19 mouse cellular contexts compared by ENCODE assay signal in genomic region chr1:45472751-45473150, GRCm38 (mm10). TPM values are rescaled to one million over a fixed set of nuclear protein-coding genes. Genes with fewer than 3 reads are reported as not detected.
A peak's percentile ranks its signal among the peaks of the same experiment; 100 is the strongest.
DNase-seq lines count a peak whose midpoint lies in the region; ATAC-seq and TF ChIP-seq lines count a peak whose summit lies in the region.
"Had no signal": no experiment of that assay in that cellular context is flagged by ENCODE, and none has a peak within 500 bp of the region (broad histone marks: within the 10 kb centered on the region; RNA-seq: fewer than 3 reads in every experiment).

No protein-coding gene starts in this region.

- TF ChIP-seq CTCF in lung, adult 2 months (IDR thresholded peaks at IDR 0.05; ENCODE audit: insufficient read depth, low read length), result no peak

- ATAC-seq in frontal cortex, adult (ENCODE audit: low TSS enrichment), result peak; percentile 100
- ATAC-seq: forebrain, embryonic 14.5 days; liver, postnatal 0 days had no signal

- no peaks in the 10 kb centered on the region for H3K4me1 ChIP-seq in lung, adult 2 months (ENCODE audit: control insufficient read depth, insufficient read depth, low read length)
- H3K4me1 ChIP-seq: heart, embryonic 10.5 days; hindbrain, embryonic 15.5 days; neural tube, embryonic 15.5 days had no signal

- intact Hi-C loops in left cerebral cortex, postnatal 14 days (cut with DNase I), result no loop called here

- no peak for TF ChIP-seq POLR2A in lung, adult 2 months (IDR thresholded peaks at IDR 0.05; ENCODE audit: borderline replicate concordance, extremely low read depth, low read depth, low read length)

- no peak overlapping the region for H3K4me3 ChIP-seq in lung, adult 2 months (replicated peaks; ENCODE audit: extremely low read depth, low read depth, low read length)
- H3K4me3 ChIP-seq: heart, embryonic 10.5 days; hindbrain, embryonic 15.5 days; neural tube, embryonic 15.5 days had no signal

- DNase-seq in frontal cortex, postnatal 25 days (ENCODE audit: low spot score in 2 of 2), result no peak
- peak; percentile 3 for DNase-seq in urinary bladder, postnatal 14 days (ENCODE audit: low spot score)
- DNase-seq in urinary bladder, postnatal 25 days (ENCODE audit: low spot score), result no peak
- DNase-seq in left cerebral cortex, postnatal 14 days (ENCODE audit: low spot score in 2 of 2), result peak; percentile 31 to 39
- peak; percentile 84 for DNase-seq in telencephalon, adult 2 months (ENCODE audit: low read depth, low spot score)
- DNase-seq in lung, adult 2 months, result no peak
- DNase-seq in heart, adult 8-10 months (ENCODE audit: low spot score), result no peak
- DNase-seq: cerebellum, adult 18-20 months; heart, postnatal 14 days; kidney, adult 8-10 months; liver, postnatal 0 days; lung, postnatal 36 days; thymus, adult 18-20 months had no signal

- 44% methylated on average over 4 of the region's 4 CpGs for WGBS in lung, adult 2 months

RNA-seq across cellular contexts. Expression of gene Col5a2, which starts 30.3 kb away (rescaled TPM):
- total RNA-seq in left cerebral cortex, postnatal 14 days (2021), result 1 to 10 TPM; 7.2 to 8.2 TPM
- 11.5 and 17.5 TPM in 2 replicates for polyA plus RNA-seq in lung, adult 2 months (2012; rRNA removed)
- total RNA-seq in heart, adult 8-10 months (2022), result 10 to 100 TPM in 1 of 4 experiments, 1 to 10 TPM in 3; 6.2 to 10.7 (median 7.9) TPM
- total RNA-seq: common myeloid progenitor, adult 5-6 weeks had no signal

Comparison
In these comparisons a context has a peak if more than half of its experiments do, and no peak if none do; other contexts are left out.
1. DNase-seq: peak in urinary bladder, postnatal 14 days (single experiment), left cerebral cortex, postnatal 14 days (2 of 2) and telencephalon, adult 2 months (single experiment); none in frontal cortex, postnatal 25 days (0 of 2), urinary bladder, postnatal 25 days (single experiment), lung, adult 2 months (single experiment) and heart, adult 8-10 months (single experiment).